Mouse (Mus musculus): ENCODE measurements around the gene Dcpp2.
A peak's percentile ranks its signal among the peaks of the same experiment; 100 is the strongest.
"Not testable (repeated sequence)": the region's sequence is repeated elsewhere in the genome, so short reads cannot be mapped to it uniquely, and the experiment has no call there.

The Dcpp2 gene

GRCm38 (mm10) chr17:23880576-23880975 is at the start of gene Dcpp2, which contains the start of gene Dcpp1:
Dcpp2 (plus strand) TSS chr17:23880880.
Dcpp1 (plus strand) TSS chr17:23880876.
- not testable (repeated sequence) for DNase-seq (ENCODE audit: low spot score)

- no peak for DNase-seq (ENCODE audit: low spot score)
Observed at GRCm38 (mm10) chr17:23831201-23831600, 49.5 kb upstream of the Dcpp2 start.

- DNase-seq (ENCODE audit: low spot score), result no peak
Observed at GRCm38 (mm10) chr17:23836006-23836575, 44.6 kb upstream of the Dcpp2 start, which contains the start of gene Prss33. Prss33 (minus strand) TSS chr17:23836056.

GRCm38 (mm10) chr17:23841145-23841544 is 39.5 kb upstream of the Dcpp2 start:
- DNase-seq (ENCODE audit: low spot score), result peak; percentile 66

GRCm38 (mm10) chr17:23843141-23843811 is 37.4 kb upstream of the Dcpp2 start:
- DNase-seq (ENCODE audit: low spot score), result no peak

GRCm38 (mm10) chr17:23843812-23844273 is 36.8 kb upstream of the Dcpp2 start, which contains the start of the genes Prss32 and Prss41:
Prss32 (plus strand) TSS chr17:23843855.
Prss41 (minus strand) TSS chr17:23844172.
- no peak for DNase-seq (ENCODE audit: low spot score)

GRCm38 (mm10) chr17:23850028-23850427 is 30.7 kb upstream of the Dcpp2 start:
- no peak for DNase-seq (ENCODE audit: low spot score)

GRCm38 (mm10) chr17:23850853-23851749 is 29.6 kb upstream of the Dcpp2 start:
- peak; percentile 65 for DNase-seq (ENCODE audit: low spot score)

- DNase-seq (ENCODE audit: low spot score), result no peak
Observed at GRCm38 (mm10) chr17:23853292-23853691, 27.4 kb upstream of the Dcpp2 start.

GRCm38 (mm10) chr17:23854229-23854765 is 26.4 kb upstream of the Dcpp2 start:
- DNase-seq (ENCODE audit: low spot score), result no peak

GRCm38 (mm10) chr17:23857193-23857592 is 23.5 kb upstream of the Dcpp2 start:
- DNase-seq (ENCODE audit: low spot score), result no peak

GRCm38 (mm10) chr17:23857913-23858312 is 22.8 kb upstream of the Dcpp2 start:
- DNase-seq (ENCODE audit: low spot score), result no peak

- no peak for DNase-seq (ENCODE audit: low spot score)
Observed at GRCm38 (mm10) chr17:23862926-23863325, 17.8 kb upstream of the Dcpp2 start.

- no peak for DNase-seq (ENCODE audit: low spot score)
Observed at GRCm38 (mm10) chr17:23867756-23868155, 12.9 kb upstream of the Dcpp2 start, which contains the start of gene Prss21. Prss21 (plus strand) TSS chr17:23868056.

GRCm38 (mm10) chr17:23868513-23868912 is 12.2 kb upstream of the Dcpp2 start:
- DNase-seq (ENCODE audit: low spot score), result no peak

GRCm38 (mm10) chr17:23873884-23874856 is 6.5 kb upstream of the Dcpp2 start:
- peak; percentile 31 for DNase-seq (ENCODE audit: low spot score)

GRCm38 (mm10) chr17:23876741-23877140 is 3.9 kb upstream of the Dcpp2 start:
- no peak for DNase-seq (ENCODE audit: low spot score)

- DNase-seq (ENCODE audit: low spot score), result no peak
Observed at GRCm38 (mm10) chr17:23877166-23877565, 3.5 kb upstream of the Dcpp2 start.

GRCm38 (mm10) chr17:23917158-23917557 is 36.5 kb downstream of the Dcpp2 start, which contains the start of gene Dcpp3:
Dcpp3 (plus strand) TSS chr17:23917458.
- not testable (repeated sequence) for DNase-seq (ENCODE audit: low spot score)

- peak; percentile 83 for DNase-seq (ENCODE audit: low spot score)
Observed at GRCm38 (mm10) chr17:23924531-23925007, 43.9 kb downstream of the Dcpp2 start.

Data from layer of hippocampus, adult 9-10 months (tissue).